Mouse (Mus musculus): Measurements from ENCODE around the gene Oxct2b. TPM values are rescaled to one million over a fixed set of nuclear protein-coding genes. Genes with fewer than 3 reads are reported as not detected.
"Not testable (repeated sequence)": the region's sequence is repeated elsewhere in the genome, so short reads cannot be mapped to it uniquely, and the experiment has no call there.

Gene Oxct2b
- polyA plus RNA-seq, 1 experiment from 2014 or later = 0.77 TPM

DNA sequence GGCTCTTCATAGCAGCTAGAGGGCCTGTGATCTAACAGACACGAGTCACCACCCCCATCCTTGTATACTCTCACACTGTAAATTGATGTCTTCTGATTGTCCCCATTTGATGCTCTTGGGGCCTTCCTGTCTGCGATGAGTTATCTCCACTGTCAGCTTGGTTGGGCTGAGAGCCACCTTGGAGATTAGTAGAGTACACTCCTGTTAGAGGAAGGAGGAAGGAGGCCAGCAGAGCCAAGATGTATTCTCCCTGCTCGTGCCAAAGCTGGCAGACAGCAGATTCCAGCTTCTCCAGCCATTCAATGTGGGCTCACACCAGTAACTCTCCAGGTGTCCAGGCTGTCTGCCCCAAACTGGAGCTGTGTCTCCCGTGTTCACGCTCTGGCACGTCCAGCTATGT is 44.5 kb downstream of the Oxct2b start:
- Histone ChIP-seq H3K9me3 (replicated peaks) (no peaks in the 10 kb centered on the region), H3K4me2 (no peak overlapping the region), H3K36me3 (no peaks in the 10 kb centered on the region), H3K4me3 (replicated peaks) (no peak overlapping the region), H3K27me3 (replicated peaks) (0 out of 2 replicates have a peak, but pooled peaks cover 2% of the 10 kb centered on the region), H3K27ac (replicated peaks) (no peak overlapping the region), H3K9ac (replicated peaks) (no peak overlapping the region), H3K4me1 (no peaks in the 10 kb centered on the region; the same call in 1 of the 2 replicates)
- no peak for ATAC-seq (ENCODE audit: low FRiP score)
- 85% methylated on average over 6 of the region's 6 CpGs for WGBS

DNA sequence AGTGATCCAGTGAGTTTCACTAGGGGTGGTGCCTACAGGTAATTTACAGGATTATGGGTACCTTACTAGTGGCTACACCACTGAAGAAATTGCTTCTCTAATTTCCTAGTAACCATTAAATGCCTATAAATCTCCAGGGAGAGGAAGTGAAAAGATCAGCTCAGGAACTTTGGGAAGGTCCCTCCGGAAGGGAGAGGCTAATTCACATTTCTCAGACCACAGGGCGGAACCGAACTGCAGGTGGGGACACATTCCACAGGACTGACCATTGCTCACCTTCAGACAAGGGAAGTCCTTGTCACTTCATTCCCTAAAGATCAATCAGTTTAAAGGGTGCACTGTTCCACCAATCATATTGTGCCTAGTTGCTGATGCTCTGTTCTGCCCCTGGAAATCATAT is 45.2 kb downstream of the Oxct2b start:
- H3K36me3 ChIP-seq; H3K9ac ChIP-seq (replicated peaks); ATAC-seq (ENCODE audit: low FRiP score); H3K27ac ChIP-seq (replicated peaks); H3K9me3 ChIP-seq (replicated peaks); H3K4me1 ChIP-seq; H3K4me3 ChIP-seq (replicated peaks); H3K27me3 ChIP-seq (replicated peaks); H3K4me2 ChIP-seq: not testable (repeated sequence)
- WGBS = 79% methylated on average over 3 of the region's 3 CpGs

DNA sequence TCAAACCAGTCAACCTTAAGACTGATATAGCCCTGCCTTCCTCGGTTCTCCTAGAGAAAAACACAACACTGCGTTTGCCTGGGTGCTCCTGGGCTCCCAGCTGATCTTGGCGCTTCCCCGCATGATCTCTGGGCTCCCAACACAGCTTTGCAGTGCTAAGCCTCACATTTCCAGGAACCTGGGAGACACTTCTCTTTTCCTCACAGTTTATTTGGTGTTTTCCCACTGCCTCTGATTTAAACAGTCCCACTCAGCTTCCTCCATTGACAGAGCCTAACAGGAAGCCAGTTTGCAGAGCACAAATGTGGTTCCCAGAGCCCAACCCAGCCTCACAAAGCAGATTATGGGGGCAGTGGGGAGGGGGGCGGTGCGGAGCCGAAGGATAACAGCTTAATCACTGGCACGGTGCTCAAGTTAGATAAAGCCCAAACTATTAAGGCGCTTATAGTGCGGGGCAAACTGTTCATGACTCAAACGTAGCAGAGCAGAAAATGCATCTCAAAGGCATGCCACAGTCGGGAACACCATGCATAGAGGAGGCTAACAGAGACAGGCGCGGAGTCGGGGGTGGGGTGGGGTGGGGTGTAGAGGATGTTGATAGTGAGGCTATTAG is 46.3 kb downstream of the Oxct2b start:
- no peak overlapping the region for H3K4me3 ChIP-seq (replicated peaks)
- H3K4me2 ChIP-seq = peak overlapping the region; percentile 45
- H3K4me1 ChIP-seq = no peaks in the 10 kb centered on the region; the same call in 1 of the 2 replicates
- no peak overlapping the region for H3K9ac ChIP-seq (replicated peaks)
- H3K36me3 ChIP-seq = no peaks in the 10 kb centered on the region
- no peaks in the 10 kb centered on the region for H3K9me3 ChIP-seq (replicated peaks)
- H3K27ac ChIP-seq (replicated peaks) = no peak overlapping the region
- 13% methylated on average over 15 of the region's 15 CpGs for WGBS
- no peak for ATAC-seq (ENCODE audit: low FRiP score)
- 0 out of 2 replicates have a peak, but pooled peaks cover 2% of the 10 kb centered on the region for H3K27me3 ChIP-seq (replicated peaks)

DNA sequence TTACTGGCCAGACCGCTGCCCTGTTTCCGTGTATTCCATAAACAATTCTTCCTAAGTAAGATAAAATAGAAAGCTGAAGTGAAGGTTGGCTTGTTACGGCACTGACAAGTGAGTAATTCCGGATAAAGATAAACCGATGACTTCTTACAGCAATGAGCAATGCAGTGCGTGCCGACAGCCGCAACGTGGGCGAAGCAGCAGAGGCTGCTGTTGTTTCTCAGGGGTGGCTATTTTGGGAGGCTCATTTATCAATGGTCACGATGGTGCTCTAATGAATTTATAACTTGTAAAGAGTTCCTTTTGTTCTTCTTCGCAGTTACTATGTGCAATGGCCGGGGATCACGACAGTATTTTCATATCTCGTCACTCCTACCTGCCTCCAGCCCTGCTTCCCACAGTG is 48.1 kb downstream of the Oxct2b start:
- H3K27me3 ChIP-seq (replicated peaks) = 0 out of 2 replicates have a peak, but pooled peaks cover 2% of the 10 kb centered on the region
- 73% methylated on average over 15 of the region's 15 CpGs for WGBS
- no peak overlapping the region for H3K27ac ChIP-seq (replicated peaks)
- no peak overlapping the region for H3K4me2 ChIP-seq
- H3K4me1 ChIP-seq = no peaks in the 10 kb centered on the region; the same call in 1 of the 2 replicates
- H3K4me3 ChIP-seq (replicated peaks) = no peak overlapping the region
- H3K9ac ChIP-seq (replicated peaks) = no peak overlapping the region
- no peak for ATAC-seq (ENCODE audit: low FRiP score)
- no peaks in the 10 kb centered on the region for H3K36me3 ChIP-seq
- no peaks in the 10 kb centered on the region for H3K9me3 ChIP-seq (replicated peaks)

Other genes starting within 250 kb of the Oxct2b start
- gene Cap1, start 230.2 kb upstream of the Oxct2b start, polyA plus RNA-seq (2015; fragmentation: Nextera tagmentation; extraction: Ambion mirVana) = 73.5 and 78.6 TPM in 2 replicates
- 23.3 and 29.3 TPM in 2 replicates for gene Mfsd2a, start 155.1 kb upstream of the Oxct2b start, polyA plus RNA-seq (2015; fragmentation: Nextera tagmentation; extraction: Ambion mirVana)
- 38.2 and 52.3 TPM in 2 replicates for gene Mycl, start 120.6 kb upstream of the Oxct2b start, polyA plus RNA-seq (2015; fragmentation: Nextera tagmentation; extraction: Ambion mirVana)
- 21.0 and 21.9 TPM in 2 replicates for gene Trit1, start 99.7 kb upstream of the Oxct2b start, polyA plus RNA-seq (2015; fragmentation: Nextera tagmentation; extraction: Ambion mirVana)
- 0.38 and 0.43 TPM in 2 replicates for gene Bmp8b, start 11.1 kb upstream of the Oxct2b start, polyA plus RNA-seq (2015; fragmentation: Nextera tagmentation; extraction: Ambion mirVana)
- gene Ppie, start 23.7 kb downstream of the Oxct2b start, polyA plus RNA-seq (2015; fragmentation: Nextera tagmentation; extraction: Ambion mirVana) = 50.4 and 66.1 TPM in 2 replicates
- gene Hpcal4, start 67.0 kb downstream of the Oxct2b start, polyA plus RNA-seq (2015; fragmentation: Nextera tagmentation; extraction: Ambion mirVana) = 33.2 and 34.4 TPM in 2 replicates
- 0.17 TPM in 1 of 2 replicates, not detected in the other for gene Nt5c1a, start 85.2 kb downstream of the Oxct2b start, polyA plus RNA-seq (2015; fragmentation: Nextera tagmentation; extraction: Ambion mirVana)
- gene Heyl, start 117.3 kb downstream of the Oxct2b start, polyA plus RNA-seq (2015; fragmentation: Nextera tagmentation; extraction: Ambion mirVana) = 5.6 and 9.6 TPM in 2 replicates
- gene Pabpc4, start 146.1 kb downstream of the Oxct2b start, polyA plus RNA-seq (2015; fragmentation: Nextera tagmentation; extraction: Ambion mirVana) = 28.3 and 31.7 TPM in 2 replicates
- 0.14 TPM in 1 of 2 replicates, not detected in the other for gene Oxct2a, start 207.4 kb downstream of the Oxct2b start, polyA plus RNA-seq (2015; fragmentation: Nextera tagmentation; extraction: Ambion mirVana)
- 0.20 and 0.43 TPM in 2 replicates for gene Bmp8a, start 227.0 kb downstream of the Oxct2b start, polyA plus RNA-seq (2015; fragmentation: Nextera tagmentation; extraction: Ambion mirVana)